Mouse (Mus musculus) ES-Bruce4 (cell line): Measurements from ENCODE around the gene Ddc. TPM values are rescaled to one million over a fixed set of nuclear protein-coding genes. Genes with fewer than 3 reads are reported as not detected.

ENCODE experiments used
- H3K27ac ChIP-seq: 2 replicates; pipeline ENCODE4 v1.5.1; 2012; ENCODE audit warnings: low read length, inconsistent platforms; ENCODE audit not compliant: insufficient read depth
- H3K27me3 ChIP-seq: 2 replicates; pipeline ENCODE4 v1.6.1; 2012; ENCODE audit warnings: mild to moderate bottlenecking, low read length, inconsistent platforms; ENCODE audit not compliant: control insufficient read depth, poor library complexity, insufficient read depth, severe bottlenecking
- H3K36me3 ChIP-seq: 2 replicates; pipeline ENCODE4 v1.6.1; 2012; ENCODE audit warnings: inconsistent platforms, mild to moderate bottlenecking, low read length, moderate library complexity; ENCODE audit not compliant: control insufficient read depth, poor library complexity, insufficient read depth, severe bottlenecking
- H3K4me1 ChIP-seq: one replicate; pipeline ENCODE4 v1.8.1; 2011; ENCODE audit warnings: low read length; ENCODE audit not compliant: control insufficient read depth, insufficient read depth
- H3K4me3 ChIP-seq: 2 replicates; pipeline ENCODE4 v1.5.1; 2011; ENCODE audit warnings: low read depth, mild to moderate bottlenecking, low read length
- H3K9ac ChIP-seq: 2 replicates; pipeline ENCODE4 v1.6.1; 2012; ENCODE audit warnings: low read depth, mild to moderate bottlenecking, inconsistent platforms; ENCODE audit not compliant: poor library complexity, severe bottlenecking
- H3K9me3 ChIP-seq: replicated peaks from 2 replicates; pipeline ENCODE4 v1.6.1; 2012; ENCODE audit warnings: mild to moderate bottlenecking, low read length, inconsistent platforms; ENCODE audit not compliant: control insufficient read depth, poor library complexity, insufficient read depth, severe bottlenecking
- CTCF ChIP-seq: IDR thresholded peaks from one replicate; pipeline ENCODE4 v1.8.1; 2011; ENCODE audit warnings: low read depth, low read length
- EP300 ChIP-seq: IDR thresholded peaks from 2 replicates; pipeline ENCODE4 v1.6.1; 2011; ENCODE audit warnings: low read depth, low read length; ENCODE audit not compliant: insufficient read depth
- POLR2A ChIP-seq: IDR thresholded peaks from one replicate; pipeline ENCODE4 v1.8.1; 2011; ENCODE audit warnings: low read length; ENCODE audit not compliant: insufficient read depth
- polyA plus RNA-seq: library from polyadenylated mRNA; stranded (reverse); fragments of >200 nt; gene quantifications from 2 replicates; pipeline ENCODE4 v1.2.4, GENCODE M21; 2011; ENCODE audit warnings: low read depth; ENCODE audit not compliant: missing spikeins, insufficient read depth, insufficient read length

Ddc gene
- polyA plus RNA-seq: 7.0 and 9.1 TPM in 2 replicates

GRCm38 (mm10) chr11:11897645-11898357, at the start of gene Ddc:
Ddc (minus strand) TSS chr11:11898144.
- no peak within 1 kb of the TSS for H3K4me3 ChIP-seq
- H3K4me1 ChIP-seq: no peaks in the 10 kb centered on the region
- TF ChIP-seq EP300 (no peak), POLR2A (no peak), CTCF (no peak)
- H3K27ac ChIP-seq: no peak within 1 kb of the TSS
- no peak within 1 kb of the TSS for H3K9ac ChIP-seq
- no peaks in the 10 kb centered on the region for H3K27me3 ChIP-seq
- H3K36me3 ChIP-seq: no peaks in the 10 kb centered on the region
- no peaks in the 10 kb centered on the region for H3K9me3 ChIP-seq

GRCm38 (mm10) chr11:11945766-11946165, 47.8 kb upstream of the Ddc start:
- Histone ChIP-seq H3K27ac (no peak overlapping the region), H3K4me3 (no peak overlapping the region), H3K27me3 (no peaks in the 10 kb centered on the region), H3K4me1 (peaks cover 6% of the 10 kb centered on the region), H3K9ac (no peak overlapping the region), H3K36me3 (peaks cover 27% of the 10 kb centered on the region), H3K9me3 (no peaks in the 10 kb centered on the region)
- no peak for TF ChIP-seq CTCF
- TF ChIP-seq EP300: no peak
- TF ChIP-seq POLR2A: no peak

GRCm38 (mm10) chr11:11944814-11945213, 46.9 kb upstream of the Ddc start:
- no peak for TF ChIP-seq EP300
- H3K9ac ChIP-seq: no peak overlapping the region
- H3K4me1 ChIP-seq: peaks cover 6% of the 10 kb centered on the region
- no peak overlapping the region for H3K27ac ChIP-seq
- H3K36me3 ChIP-seq: peaks cover 28% of the 10 kb centered on the region
- no peak overlapping the region for H3K4me3 ChIP-seq
- no peaks in the 10 kb centered on the region for H3K9me3 ChIP-seq
- H3K27me3 ChIP-seq: no peaks in the 10 kb centered on the region

GRCm38 (mm10) chr11:11944082-11944349, 46.1 kb upstream of the Ddc start:
- Histone ChIP-seq H3K27me3 (no peaks in the 10 kb centered on the region), H3K9me3 (no peaks in the 10 kb centered on the region), H3K4me3 (no peak overlapping the region), H3K27ac (no peak overlapping the region), H3K4me1 (peaks cover 6% of the 10 kb centered on the region), H3K36me3 (peaks cover 29% of the 10 kb centered on the region), H3K9ac (no peak overlapping the region)
- TF ChIP-seq POLR2A (no peak), EP300 (no peak), CTCF (no peak)

GRCm38 (mm10) chr11:11943240-11944081, 45.5 kb upstream of the Ddc start:
- Histone ChIP-seq H3K4me3 (no peak overlapping the region), H3K36me3 (peaks cover 29% of the 10 kb centered on the region), H3K27ac (no peak overlapping the region), H3K9me3 (no peaks in the 10 kb centered on the region), H3K9ac (no peak overlapping the region), H3K4me1 (peaks cover 6% of the 10 kb centered on the region), H3K27me3 (no peaks in the 10 kb centered on the region)
- TF ChIP-seq POLR2A (no peak), CTCF (no peak), EP300 (no peak)
